Mouse (Mus musculus) lung, adult 2 months (tissue): Measurements from ENCODE around the gene Ptprg.

ENCODE experiments used
- CTCF ChIP-seq: fragments of 200-500 bp; IDR thresholded peaks from 2 replicates; pipeline ENCODE4 v1.5.1; 2011; ENCODE audit warnings: mild to moderate bottlenecking, low read length, control low read depth; ENCODE audit not compliant: insufficient read depth
- POLR2A ChIP-seq: fragments of 200-500 bp; IDR thresholded peaks from 2 replicates; pipeline ENCODE4 v1.6.1; 2011; ENCODE audit warnings: low read depth, mild to moderate bottlenecking, control low read depth, low read length, borderline replicate concordance; ENCODE audit errors: extremely low read depth

GRCm38 (mm10) chr14:11562870-11563269 lies 9.5 kb downstream of the Ptprg start:
- TF ChIP-seq POLR2A (no peak), CTCF (no peak)
